Mouse (Mus musculus) intestine, postnatal 0 days (tissue): ENCODE measurements at regions not wholly inside any gene's neighbourhood (a gene's known extent, or its start where the extent isn't known, plus 50 kb on each side); places are given as distances from the start of the nearest gene placed in this dataset.
"Not testable (repeated sequence)": the region's sequence is repeated elsewhere in the genome, so short reads cannot be mapped to it uniquely, and the experiment has no call there.

Experiments used
- ATAC-seq: fragments of 200-750 bp; cut with Nextera tagmentation; 2 replicates; pipeline ENCODE4 v1.8.0; 2017; ENCODE audit warnings: mild to moderate bottlenecking, moderate TSS enrichment, moderate library complexity
- H3K27ac ChIP-seq: fragments of 300-500 bp; sonication (generic); 2 replicates; pipeline ENCODE4 v1.5.1; 2014; ENCODE audit warnings: mild to moderate bottlenecking, low read depth, low read length, moderate library complexity
- H3K27me3 ChIP-seq: fragments of 300-500 bp; sonication (generic); replicated peaks from 2 replicates; pipeline ENCODE4 v1.6.1; 2014; ENCODE audit warnings: low read length, mixed read lengths; ENCODE audit not compliant: control insufficient read depth, insufficient read depth
- H3K36me3 ChIP-seq: fragments of 300-500 bp; sonication (generic); 2 replicates; pipeline ENCODE4 v1.6.1; 2014; ENCODE audit warnings: mild to moderate bottlenecking, moderate library complexity; ENCODE audit not compliant: control insufficient read depth, insufficient read depth
- H3K4me1 ChIP-seq: fragments of 300-500 bp; sonication (generic); replicated peaks from 2 replicates; pipeline ENCODE4 v1.6.1; 2014; ENCODE audit warnings: antibody characterized with exemption, low read length, mixed read lengths; ENCODE audit not compliant: control insufficient read depth, insufficient read depth
- H3K4me2 ChIP-seq: fragments of 300-500 bp; sonication (generic); replicated peaks from 2 replicates; pipeline ENCODE4 v1.6.1; 2014; ENCODE audit warnings: low read depth, mild to moderate bottlenecking, moderate library complexity
- H3K4me3 ChIP-seq: fragments of 300-500 bp; sonication (generic); 2 replicates; pipeline ENCODE4 v1.5.1; 2014; ENCODE audit warnings: low read depth, low read length
- H3K9ac ChIP-seq: fragments of 300-500 bp; sonication (generic); 2 replicates; pipeline ENCODE4 v1.6.1; 2014; ENCODE audit warnings: mild to moderate bottlenecking, low read depth, low read length
- H3K9me3 ChIP-seq: fragments of 300-500 bp; sonication (generic); 2 replicates; pipeline ENCODE4 v1.6.1; 2016; ENCODE audit warnings: mixed run types; ENCODE audit not compliant: control insufficient read depth
- CTCF ChIP-seq: sonication (generic); IDR thresholded peaks from 2 replicates; pipeline ENCODE4 v1.5.1; 2016; ENCODE audit warnings: low read depth, mild to moderate bottlenecking, control low read depth, antibody characterized with exemption, moderate library complexity
- WGBS: fragments of 180-500 bp; shearing (Covaris S2); extraction: QIAGEN DNeasy Blood & Tissue Kit; methylation state at CpG from one replicate; pipeline ENCODE4 v1.1.7; 2014; 5-methylcytosine and 5-hydroxymethylcytosine counted together

GRCm38 (mm10) chr12:63805458-63805857, 669.0 kb downstream of the Fscb start:
- Histone ChIP-seq H3K4me3 (no peak overlapping the region), H3K9ac (no peak overlapping the region), H3K27me3 (no peaks in the 10 kb centered on the region), H3K4me2 (no peak overlapping the region), H3K9me3 (no peaks in the 10 kb centered on the region), H3K27ac (no peak overlapping the region), H3K36me3 (no peaks in the 10 kb centered on the region), H3K4me1 (no peaks in the 10 kb centered on the region)
- 83% methylated on average over 3 of the region's 3 CpGs for WGBS
- ATAC-seq = no peak
- TF ChIP-seq CTCF = no peak

- Histone ChIP-seq H3K27ac (no peak overlapping the region), H3K9ac (no peak overlapping the region), H3K4me3 (no peak overlapping the region), H3K9me3 (no peaks in the 10 kb centered on the region), H3K4me2 (no peak overlapping the region), H3K36me3 (no peaks in the 10 kb centered on the region), H3K27me3 (no peaks in the 10 kb centered on the region), H3K4me1 (no peaks in the 10 kb centered on the region)
- TF ChIP-seq CTCF = no peak
- no peak for ATAC-seq
Observed at GRCm38 (mm10) chr12:63804008-63804407, 670.5 kb downstream of the Fscb start.

- no peak for ATAC-seq
- H3K4me1 ChIP-seq = no peaks in the 10 kb centered on the region
- no peak overlapping the region for H3K4me3 ChIP-seq
- H3K27me3 ChIP-seq = no peaks in the 10 kb centered on the region
- no peak for TF ChIP-seq CTCF
- no peaks in the 10 kb centered on the region for H3K9me3 ChIP-seq
- no peak overlapping the region for H3K4me2 ChIP-seq
- no peak overlapping the region for H3K27ac ChIP-seq
- no peaks in the 10 kb centered on the region for H3K36me3 ChIP-seq
- 68% methylated on average over 2 of the region's 2 CpGs for WGBS
- H3K9ac ChIP-seq = no peak overlapping the region
Observed at GRCm38 (mm10) chr12:63791667-63792066, 682.8 kb downstream of the Fscb start.

- no peak for ATAC-seq
- H3K27ac ChIP-seq = no peak overlapping the region
- H3K4me1 ChIP-seq = no peaks in the 10 kb centered on the region
- no peaks in the 10 kb centered on the region for H3K27me3 ChIP-seq
- 87% methylated on average over 3 of the region's 3 CpGs for WGBS
- H3K9me3 ChIP-seq = no peaks in the 10 kb centered on the region
- no peak overlapping the region for H3K4me2 ChIP-seq
- no peak overlapping the region for H3K9ac ChIP-seq
- H3K36me3 ChIP-seq = no peaks in the 10 kb centered on the region
- TF ChIP-seq CTCF = no peak
- H3K4me3 ChIP-seq = no peak overlapping the region
Observed at GRCm38 (mm10) chr12:63777874-63778273, 696.6 kb downstream of the Fscb start.

GRCm38 (mm10) chr12:63761073-63761472, 713.4 kb downstream of the Fscb start:
- not testable (repeated sequence) for H3K4me3 ChIP-seq, H3K9ac ChIP-seq
- 62% methylated on average over 4 of the region's 4 CpGs for WGBS

More at GRCm38 (mm10) chr12:63761073-63761472, 713.4 kb downstream of the Fscb start:
- not testable (repeated sequence) for H3K36me3 ChIP-seq, H3K27ac ChIP-seq, H3K4me2 ChIP-seq, H3K9me3 ChIP-seq, H3K4me1 ChIP-seq, H3K27me3 ChIP-seq, ATAC-seq
- 0 out of 2 replicates have a peak, but pooled peaks have one; percentile 11 for TF ChIP-seq CTCF
